Mouse (Mus musculus) natural killer cell, adult 2 months (primary cell): Measurements from ENCODE around the gene Zfp108.

Experiments used
- DNase-seq, 2 experiments: peaks; one replicate each; pipeline ENCODE4 v3.0.0; 2022; ENCODE audit warnings: low spot score in 2 of 2

Gene Zfp108

GRCm38 (mm10) chr7:24286090-24286489 lies 31.5 kb downstream of the Zfp108 start:
- DNase-seq = no peak

GRCm38 (mm10) chr7:24286916-24287315 lies 32.3 kb downstream of the Zfp108 start:
- no peak for DNase-seq

- DNase-seq = no peak
These were observed 33.1 kb downstream of the Zfp108 start for GRCm38 (mm10) chr7:24287670-24288069.

- DNase-seq = no peak
These were observed 33.9 kb downstream of the Zfp108 start for GRCm38 (mm10) chr7:24288512-24288911.

GRCm38 (mm10) chr7:24290106-24290693 lies 35.6 kb downstream of the Zfp108 start:
- DNase-seq = no peak

GRCm38 (mm10) chr7:24291387-24292090 lies 36.9 kb downstream of the Zfp108 start:
- no peak for DNase-seq

GRCm38 (mm10) chr7:24293061-24293851 lies 38.7 kb downstream of the Zfp108 start:
- no peak for DNase-seq

GRCm38 (mm10) chr7:24294763-24295162 lies 40.2 kb downstream of the Zfp108 start:
- DNase-seq = no peak

GRCm38 (mm10) chr7:24295376-24295775 lies 40.8 kb downstream of the Zfp108 start:
- DNase-seq = no peak

GRCm38 (mm10) chr7:24296386-24296785 lies 41.8 kb downstream of the Zfp108 start:
- no peak for DNase-seq

- DNase-seq = no peak
These were observed 42.9 kb downstream of the Zfp108 start for GRCm38 (mm10) chr7:24297361-24298095.

GRCm38 (mm10) chr7:24298635-24298972 lies 44.0 kb downstream of the Zfp108 start:
- DNase-seq = no peak

- DNase-seq = peak; percentile 37 to 64
These were observed 44.5 kb downstream of the Zfp108 start for GRCm38 (mm10) chr7:24298973-24299708.

- no peak for DNase-seq
These were observed 45.4 kb downstream of the Zfp108 start for GRCm38 (mm10) chr7:24299823-24300481.

- no peak for DNase-seq
These were observed 46.2 kb downstream of the Zfp108 start, which contains the start of gene Zfp61 for GRCm38 (mm10) chr7:24300771-24301282. Gene Zfp61 (minus strand): TSS chr7:24301232.
